Mouse (Mus musculus) neutrophil, adult 5-6 weeks (primary cell): ENCODE data around the gene Tprkb. TPM values are rescaled to one million over a fixed set of nuclear protein-coding genes. Genes with fewer than 3 reads are reported as not detected.
"Not testable (repeated sequence)": the region's sequence is repeated elsewhere in the genome, so short reads cannot be mapped to it uniquely, and the experiment has no call there.

Source experiments
- ATAC-seq: fragments of 151-379, 151-347 bp; 2 replicates; pipeline ENCODE4 v1.8.0; 2017; ENCODE audit warnings: mild to moderate bottlenecking, moderate TSS enrichment; ENCODE audit not compliant: insufficient number of reproducible peaks, poor library complexity, low FRiP score, severe bottlenecking; ENCODE audit errors: extremely low read depth
- total RNA-seq: library from RNA; stranded (forward); fragments of 200-1000 nt; gene quantifications from 2 replicates; pipeline ENCODE4 v1.2.3, GENCODE M21; 2017

Gene Tprkb
- total RNA-seq, 1 experiment from 2014 or later = 19.0 TPM

- ATAC-seq = no peak
Observed at GRCm38 (mm10) chr6:85909704-85910103, 2.0 kb upstream of the Tprkb start.

DNA sequence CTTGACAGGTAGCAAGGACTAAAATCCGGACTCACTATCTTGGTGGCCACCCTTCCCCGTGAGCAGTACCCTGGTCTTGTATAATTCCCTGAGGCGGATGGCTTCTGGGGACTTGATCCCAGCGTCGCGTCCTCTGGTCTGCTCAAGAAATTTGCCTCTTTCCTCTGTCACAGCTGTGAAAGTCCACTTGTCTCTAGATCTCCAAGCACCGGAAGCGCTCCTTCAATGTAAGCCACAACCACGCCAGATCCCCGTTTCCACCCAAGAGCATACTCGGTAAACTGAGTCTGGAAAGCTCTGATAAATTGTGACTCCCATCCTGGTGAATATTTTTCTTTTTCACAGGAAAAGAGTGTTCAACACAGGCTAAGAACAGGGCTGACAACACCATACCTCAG lies 3.5 kb downstream of the Tprkb start:
- no peak for ATAC-seq

DNA sequence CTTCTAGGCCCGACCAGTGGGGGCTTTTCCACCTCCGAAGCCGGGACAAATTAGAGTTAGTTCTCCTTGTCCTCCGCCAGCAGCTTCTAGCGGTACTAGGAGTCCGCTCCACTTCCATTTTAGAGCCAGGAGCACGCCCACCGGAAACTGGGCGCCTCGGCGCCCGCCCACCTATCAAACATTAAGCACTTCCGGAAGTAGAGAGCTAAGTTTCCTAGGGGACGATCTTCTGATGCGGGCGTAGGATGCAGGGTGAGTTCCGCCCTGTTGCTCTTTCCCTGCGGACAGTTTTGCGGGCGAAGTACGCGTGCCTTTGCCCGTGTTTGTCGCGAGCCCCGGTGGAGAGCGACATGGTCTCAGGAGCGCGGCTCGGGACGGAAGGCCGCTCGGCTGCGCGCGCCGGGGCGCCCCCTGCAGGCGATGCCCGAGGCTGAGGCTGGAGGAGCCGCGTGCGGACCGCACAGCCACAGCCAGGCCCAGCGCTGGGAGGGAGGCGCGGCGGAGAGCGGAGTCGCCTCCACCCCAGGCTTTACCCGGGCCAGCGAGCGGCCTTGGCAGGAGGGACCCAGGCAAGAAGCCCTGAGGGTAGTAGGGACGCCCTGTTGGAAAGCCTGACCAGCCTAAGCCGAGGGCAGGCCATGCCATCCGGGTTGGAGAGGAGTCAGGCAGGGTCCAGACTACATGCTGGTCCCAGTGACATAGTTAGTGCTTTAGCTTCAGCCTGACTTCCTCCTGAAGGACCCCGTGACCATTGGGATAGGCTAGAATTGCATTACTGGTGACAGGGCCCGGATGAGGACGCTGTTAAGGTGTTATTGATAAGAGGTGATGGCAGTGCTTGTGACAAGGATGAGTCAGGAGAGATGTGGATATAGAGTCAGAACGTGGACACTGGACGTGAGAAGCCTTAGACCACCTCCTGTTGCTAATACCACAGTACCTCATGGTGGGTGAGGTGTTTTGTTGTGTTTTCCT lies 4.2 kb downstream of the Tprkb start, which contains the start of gene Nat8f1:
TSS of gene Nat8f1 (minus strand) at position 149 of the 975 bp plus-strand sequence.
- ATAC-seq = peak; percentile 75

DNA sequence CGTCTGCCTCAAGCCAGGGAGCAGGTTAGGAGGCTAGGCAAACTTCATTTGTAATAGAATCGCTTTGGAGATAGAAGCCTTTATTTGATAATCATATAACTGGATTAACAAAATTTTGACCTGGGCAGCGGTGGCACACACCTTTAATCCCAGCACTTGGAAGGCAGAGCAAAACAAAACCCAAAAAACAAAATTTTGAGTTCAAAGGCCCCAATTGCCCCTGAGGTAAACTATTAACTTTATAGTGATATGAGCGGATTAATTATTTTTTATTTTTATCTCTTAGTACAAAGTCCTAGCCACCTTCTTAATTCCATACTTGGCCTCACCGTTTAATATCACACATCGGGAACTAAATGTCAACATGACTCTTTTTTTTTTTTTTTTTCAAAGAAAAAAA lies 4.9 kb downstream of the Tprkb start:
- no peak for ATAC-seq

DNA sequence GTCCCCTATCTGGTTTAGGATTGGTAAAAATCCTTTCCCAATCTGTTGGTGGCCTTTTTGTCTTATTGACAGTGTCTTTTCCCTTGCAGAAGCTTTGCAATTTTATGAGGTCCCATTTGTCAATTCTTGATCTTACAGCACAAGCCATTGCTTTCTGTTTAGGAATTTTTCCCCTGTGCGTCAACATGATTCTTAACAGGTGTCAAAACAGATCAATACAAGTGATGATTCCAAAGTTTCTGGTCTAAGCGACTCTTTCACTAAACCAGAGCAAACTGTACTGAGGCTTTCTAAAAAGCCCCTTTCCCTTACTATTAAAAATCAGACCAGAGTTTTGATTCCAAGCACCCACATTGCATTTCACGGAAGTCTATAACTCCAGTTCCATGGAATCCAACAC lies 6.7 kb downstream of the Tprkb start:
- ATAC-seq = not testable (repeated sequence)

DNA sequence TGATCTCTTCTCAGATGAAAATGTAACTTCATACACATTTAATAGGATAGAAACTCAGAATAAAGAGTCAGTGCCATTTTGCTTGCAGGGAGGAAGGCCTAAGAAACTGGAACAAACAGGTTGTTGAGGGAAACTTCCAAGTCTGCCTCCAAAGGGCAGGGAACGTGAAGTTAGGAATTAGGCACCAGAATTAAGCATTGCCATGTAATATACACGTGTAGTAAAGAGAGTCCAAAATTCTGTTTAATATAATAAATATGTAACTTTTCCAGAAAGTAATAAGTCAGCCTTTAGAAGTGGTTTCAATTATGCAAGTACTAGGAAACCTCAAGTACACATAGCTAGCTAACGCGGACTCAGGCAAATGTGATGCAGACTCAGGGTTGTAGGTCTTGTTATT lies 7.7 kb downstream of the Tprkb start:
- no peak for ATAC-seq

- no peak for ATAC-seq
Observed at GRCm38 (mm10) chr6:85923643-85924042, 12.0 kb downstream of the Tprkb start.

DNA sequence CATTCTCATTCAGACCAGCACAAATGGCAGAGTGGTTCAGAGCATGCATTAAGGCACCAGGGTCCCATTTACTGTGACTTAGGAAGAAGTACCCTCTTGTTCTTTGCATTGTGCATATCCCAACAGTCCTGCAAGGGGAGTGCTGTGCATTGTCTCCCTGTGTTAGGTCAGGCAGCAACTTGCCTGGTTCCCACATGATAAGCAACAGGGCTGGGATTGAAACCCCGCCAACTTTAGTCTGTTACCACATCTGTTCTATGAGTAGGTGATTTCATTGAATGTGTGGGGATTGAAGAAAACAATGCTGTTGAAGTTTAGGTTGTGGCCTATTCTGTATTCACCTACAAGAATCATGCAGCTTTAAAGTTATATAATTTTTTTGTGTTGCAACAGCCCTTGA lies 15.0 kb downstream of the Tprkb start:
- ATAC-seq = no peak

DNA sequence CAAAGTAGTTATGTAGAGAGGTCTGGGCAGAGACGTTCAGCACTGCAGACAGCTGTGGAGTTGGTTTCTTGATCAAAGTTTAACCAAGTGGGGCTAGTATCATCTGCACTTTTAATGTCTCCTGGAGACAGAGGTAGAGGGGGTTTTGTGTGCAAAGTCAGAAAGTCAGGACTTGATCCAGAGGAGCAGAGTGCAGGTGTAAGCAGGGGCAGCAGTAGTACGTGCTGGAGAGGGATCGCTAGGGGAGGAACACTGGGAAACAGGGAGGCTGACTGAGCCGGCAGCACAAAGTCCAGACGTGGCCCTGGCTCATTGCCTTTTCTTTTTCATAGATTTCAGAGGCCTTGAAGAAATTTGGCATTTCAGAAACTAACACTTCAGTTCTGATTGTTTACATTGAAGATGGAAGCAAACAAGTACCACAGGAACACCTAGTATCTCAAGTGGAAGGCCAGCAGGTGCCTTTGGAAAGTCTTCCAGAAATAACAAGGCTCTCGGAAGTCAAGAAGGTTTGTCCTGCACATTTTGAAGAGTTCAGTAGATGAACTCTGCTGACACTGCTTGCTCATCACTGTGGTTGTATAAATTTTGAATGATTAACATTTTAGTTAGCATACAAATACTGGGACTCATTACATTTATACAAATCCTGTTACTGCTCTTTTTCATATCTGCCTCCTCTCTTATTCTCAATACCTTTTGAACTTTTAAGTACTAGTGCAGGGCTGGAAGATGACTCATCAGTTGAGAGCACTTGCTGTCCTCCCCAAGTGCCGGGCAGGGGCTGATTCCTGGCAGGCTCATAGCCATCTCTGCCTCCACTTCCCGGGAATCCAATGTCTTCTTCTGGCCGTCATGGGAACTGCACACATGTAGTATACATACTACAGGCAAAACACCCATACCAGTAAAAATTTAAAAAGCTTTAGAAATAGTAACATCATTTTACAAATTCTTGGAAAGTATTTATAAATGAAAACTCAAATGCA lies 16.1 kb downstream of the Tprkb start:
- no peak for ATAC-seq

GRCm38 (mm10) chr6:85929312-85929711 lies 17.6 kb downstream of the Tprkb start:
- ATAC-seq = no peak

- ATAC-seq = no peak
Observed at GRCm38 (mm10) chr6:85934047-85934446, 22.4 kb downstream of the Tprkb start.

GRCm38 (mm10) chr6:85935646-85936045 lies 24.0 kb downstream of the Tprkb start:
- ATAC-seq = no peak

DNA sequence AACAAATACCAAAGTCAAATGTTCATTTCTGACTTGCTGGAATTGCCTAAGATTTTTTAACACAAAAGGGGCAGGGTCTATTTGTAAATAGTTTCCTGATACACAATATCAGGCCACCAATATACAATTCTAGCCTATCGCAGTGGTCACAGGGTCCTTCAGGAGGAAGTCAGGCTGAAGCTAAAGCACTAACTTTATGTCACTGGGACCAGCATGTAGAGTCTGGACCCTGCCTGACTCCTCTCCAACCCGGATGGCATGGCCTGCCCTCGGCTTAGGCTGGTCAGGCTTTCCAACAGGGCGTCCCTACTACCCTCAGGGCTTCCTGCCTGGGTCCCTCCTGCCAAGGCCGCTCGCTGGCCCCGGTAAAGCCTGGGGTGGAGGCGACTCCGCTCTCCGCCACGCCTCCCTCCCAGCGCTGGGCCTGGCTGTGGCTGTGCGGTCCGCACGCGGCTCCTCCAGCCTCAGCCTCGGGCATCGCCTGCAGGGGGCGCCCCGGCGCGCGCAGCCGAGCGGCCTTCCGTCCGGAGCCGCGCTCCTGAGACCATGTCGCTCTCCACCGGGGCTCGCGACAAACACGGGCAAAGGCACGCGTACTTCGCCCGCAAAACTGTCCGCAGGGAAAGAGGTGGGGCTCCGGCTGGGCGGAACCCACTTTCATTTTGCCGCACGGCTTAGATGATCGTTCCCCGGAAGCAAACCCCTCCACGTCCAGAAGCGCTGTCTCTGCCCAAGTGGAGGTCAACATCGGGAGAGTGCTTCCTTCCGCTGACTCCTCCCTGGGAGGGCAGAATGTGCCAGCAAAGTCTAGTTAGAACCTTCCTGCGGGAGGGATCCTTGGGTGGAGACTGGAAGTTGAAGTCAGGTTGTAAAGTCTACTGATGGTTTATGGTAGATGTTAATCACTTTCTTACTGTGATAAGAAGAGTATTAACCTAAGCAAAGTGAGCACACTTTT lies 25.1 kb downstream of the Tprkb start:
- ATAC-seq = peak; percentile 83

GRCm38 (mm10) chr6:85938701-85939100 lies 27.0 kb downstream of the Tprkb start:
- ATAC-seq = no peak

GRCm38 (mm10) chr6:85942469-85942868 lies 30.8 kb downstream of the Tprkb start:
- ATAC-seq = no peak

DNA sequence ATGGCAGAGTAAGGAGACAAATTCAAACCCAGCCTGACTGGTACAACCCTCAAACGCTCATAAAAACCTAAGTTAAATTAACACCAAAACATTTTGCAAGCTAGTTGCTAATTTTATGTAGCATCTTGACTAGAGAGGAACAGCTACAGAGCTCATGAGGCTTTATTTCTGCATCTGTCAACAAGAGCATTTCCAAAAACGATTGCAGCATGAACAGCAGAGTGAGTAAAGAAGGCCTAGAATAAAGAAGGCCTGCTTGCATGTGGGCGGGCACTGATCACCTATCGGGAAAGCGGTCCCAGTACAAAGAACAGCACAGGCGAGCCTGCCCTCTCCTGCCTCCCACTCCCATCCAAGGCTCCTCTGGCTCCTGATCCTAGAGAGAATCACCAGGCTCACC lies 36.9 kb downstream of the Tprkb start:
- ATAC-seq = no peak

GRCm38 (mm10) chr6:85957581-85957980 lies 45.9 kb downstream of the Tprkb start:
- no peak for ATAC-seq
